Mouse (Mus musculus) right cerebral cortex, postnatal 14 days (tissue): ENCODE data around the gene Cacna2d3.

Source experiments
- DNase-seq: peaks from one replicate; pipeline ENCODE4 v3.0.0; 2022

Cacna2d3 gene

DNA sequence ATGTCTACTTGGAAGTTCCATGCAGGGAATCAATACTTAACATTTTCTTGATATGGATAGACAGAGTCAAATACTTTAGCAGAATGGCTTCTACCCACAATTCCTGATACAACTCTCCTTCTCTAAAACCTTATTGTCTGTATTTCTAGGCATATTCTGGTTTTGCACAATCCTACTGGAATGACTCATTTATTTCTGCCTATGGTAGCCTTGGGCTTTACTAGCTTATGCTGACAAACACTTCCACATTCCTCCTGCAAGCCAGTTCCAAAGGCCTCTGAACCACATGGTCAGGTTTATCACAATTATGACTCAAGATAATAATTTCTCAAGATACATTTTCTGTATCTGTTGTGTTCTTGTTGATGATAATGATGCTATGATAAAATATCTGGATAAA, 336.2 kb downstream of the Cacna2d3 start:
- DNase-seq, result no peak

GRCm38 (mm10) chr14:29382786-29383185, 338.9 kb downstream of the Cacna2d3 start:
- no peak for DNase-seq

DNA sequence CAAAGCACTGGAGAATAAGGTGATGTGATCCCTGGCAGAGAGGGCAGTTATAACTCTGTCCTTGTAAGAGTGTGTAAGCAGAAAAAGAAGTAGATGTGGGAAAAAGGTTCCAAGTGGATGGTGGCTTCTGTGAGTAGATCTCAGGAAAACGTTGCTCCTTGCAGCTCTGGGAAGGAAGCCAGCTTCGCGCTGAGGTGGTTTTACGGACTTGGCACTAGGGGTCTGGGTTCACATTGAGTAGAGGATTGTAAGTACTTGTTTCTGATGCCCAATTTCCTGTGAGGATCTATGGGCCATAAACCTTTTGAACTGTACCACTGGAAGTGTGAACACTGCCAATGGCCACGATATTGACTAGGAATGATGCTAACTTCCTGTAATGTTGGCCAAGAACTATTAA, 354.8 kb downstream of the Cacna2d3 start:
- no peak for DNase-seq

DNA sequence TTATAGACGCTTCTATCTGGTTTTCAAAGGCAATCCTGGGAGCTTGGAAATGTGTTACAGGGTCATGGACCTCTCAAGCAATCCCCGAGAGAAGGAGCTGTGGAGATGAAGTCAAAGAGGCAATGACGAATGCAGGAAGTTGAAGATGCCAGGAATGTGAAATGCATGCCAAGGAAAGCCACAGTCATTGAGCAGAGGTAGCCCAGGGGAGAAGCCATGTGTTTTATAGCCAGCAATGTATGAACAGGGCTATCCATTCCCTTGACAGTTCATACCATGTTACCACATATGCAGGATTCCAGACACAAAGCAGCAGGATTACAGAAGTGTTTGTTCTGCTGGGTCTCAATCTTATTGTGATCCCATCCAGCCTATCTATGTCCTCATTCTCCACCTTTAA, 359.2 kb downstream of the Cacna2d3 start:
- no peak for DNase-seq

GRCm38 (mm10) chr14:29350627-29351026, 371.0 kb downstream of the Cacna2d3 start:
- no peak for DNase-seq

DNA sequence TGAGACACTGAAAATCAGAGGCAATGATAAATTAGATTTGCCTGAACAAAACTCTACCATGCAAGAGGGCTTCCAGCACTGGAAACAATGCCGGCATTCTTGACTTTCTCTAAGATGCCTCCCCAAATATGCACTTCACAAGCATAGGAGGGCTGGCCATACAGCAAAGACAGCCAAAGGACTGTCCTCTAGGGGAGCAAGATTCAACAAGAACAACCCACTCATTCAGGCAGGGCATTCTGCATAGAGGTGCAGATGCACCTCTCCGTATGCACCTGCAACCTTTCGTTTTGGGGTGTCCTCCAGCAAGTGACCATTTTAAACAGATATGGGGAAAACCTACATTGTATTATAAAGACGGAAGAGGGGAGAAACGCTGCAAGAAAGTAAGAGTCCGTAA, 380.1 kb downstream of the Cacna2d3 start:
- no peak for DNase-seq

- DNase-seq, result no peak
Observed at GRCm38 (mm10) chr14:29340728-29341127, 380.9 kb downstream of the Cacna2d3 start.

DNA sequence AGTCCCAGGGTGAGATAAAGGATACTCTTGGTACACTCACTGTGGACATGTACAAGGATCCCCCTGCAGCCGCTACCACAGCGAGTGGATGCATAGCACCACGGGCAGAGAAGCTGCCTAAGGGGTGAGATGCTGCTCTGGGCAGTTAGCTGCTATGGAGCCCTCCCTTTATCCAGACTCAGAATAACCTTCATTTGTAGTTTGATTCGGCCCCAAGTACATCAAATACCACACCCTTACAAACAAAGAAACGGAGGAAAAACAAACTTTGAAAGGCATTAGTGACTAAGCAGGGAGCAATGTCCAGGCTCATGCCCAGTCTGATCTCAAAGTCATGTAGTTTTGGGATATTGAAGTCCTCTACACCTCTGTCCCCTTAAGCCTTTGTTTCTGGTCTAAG, 386.8 kb downstream of the Cacna2d3 start:
- DNase-seq, result no peak

- no peak for DNase-seq
Observed at GRCm38 (mm10) chr14:29334216-29334615, 387.4 kb downstream of the Cacna2d3 start.

DNA sequence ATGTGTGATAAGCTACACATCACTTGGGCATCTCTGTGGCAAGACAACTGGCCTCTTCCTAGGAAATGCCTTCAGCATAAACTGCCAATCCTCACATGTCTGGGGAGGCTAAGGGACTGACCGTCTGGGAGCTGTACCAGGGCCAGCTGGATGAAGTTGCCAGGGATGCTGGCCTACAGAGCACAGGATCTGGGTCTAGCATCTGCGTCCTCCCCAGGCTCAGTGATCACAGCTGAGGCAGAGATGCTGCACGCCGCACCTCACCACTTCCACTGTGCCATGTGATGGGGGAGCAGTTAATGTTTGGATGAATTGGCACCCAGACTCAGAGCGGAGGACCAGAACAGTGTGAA, 397.3 kb downstream of the Cacna2d3 start:
- no peak for DNase-seq

DNA sequence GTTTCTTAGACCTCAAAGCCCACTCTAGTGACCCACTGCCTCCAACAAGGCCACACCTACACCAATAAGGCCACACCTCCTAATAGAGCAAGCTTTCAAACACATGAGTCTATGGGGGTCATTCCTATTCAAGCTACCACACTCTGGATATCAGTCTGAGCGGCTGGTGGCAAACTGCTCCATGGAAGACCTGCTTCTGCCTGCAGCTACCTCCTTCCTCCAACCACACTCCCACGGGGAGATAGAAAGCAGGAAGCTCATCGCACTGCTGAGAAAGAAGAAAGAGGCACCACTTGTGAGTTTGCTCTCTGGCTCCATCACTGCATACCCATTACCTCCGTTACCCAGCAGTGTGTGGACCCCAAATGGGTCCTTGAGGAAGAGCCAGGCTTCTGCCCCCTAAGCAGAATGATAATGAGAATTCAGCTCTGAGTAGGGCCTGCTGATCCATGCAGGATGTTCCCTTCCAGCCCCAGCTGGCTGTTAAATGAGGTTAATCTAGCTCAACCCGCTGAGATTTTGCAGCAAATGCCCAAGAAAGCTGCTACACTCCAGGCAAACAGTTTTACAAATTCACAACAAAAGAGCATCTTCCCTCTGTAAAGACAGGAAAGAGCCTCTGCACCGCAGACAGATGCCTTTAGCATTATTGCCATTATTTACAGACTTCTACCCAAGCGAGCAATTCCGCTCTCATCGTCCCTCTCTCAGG, 397.8 kb downstream of the Cacna2d3 start:
- no peak for DNase-seq

- no peak for DNase-seq
Observed at GRCm38 (mm10) chr14:29313431-29313830, 408.2 kb downstream of the Cacna2d3 start.

- no peak for DNase-seq
Observed at GRCm38 (mm10) chr14:29305623-29306022, 416.0 kb downstream of the Cacna2d3 start.

- no peak for DNase-seq
Observed at GRCm38 (mm10) chr14:29296185-29296754, 425.4 kb downstream of the Cacna2d3 start.

GRCm38 (mm10) chr14:29278901-29279300, 442.8 kb downstream of the Cacna2d3 start:
- no peak for DNase-seq

- DNase-seq, result no peak
Observed at GRCm38 (mm10) chr14:29278401-29278800, 443.3 kb downstream of the Cacna2d3 start.

DNA sequence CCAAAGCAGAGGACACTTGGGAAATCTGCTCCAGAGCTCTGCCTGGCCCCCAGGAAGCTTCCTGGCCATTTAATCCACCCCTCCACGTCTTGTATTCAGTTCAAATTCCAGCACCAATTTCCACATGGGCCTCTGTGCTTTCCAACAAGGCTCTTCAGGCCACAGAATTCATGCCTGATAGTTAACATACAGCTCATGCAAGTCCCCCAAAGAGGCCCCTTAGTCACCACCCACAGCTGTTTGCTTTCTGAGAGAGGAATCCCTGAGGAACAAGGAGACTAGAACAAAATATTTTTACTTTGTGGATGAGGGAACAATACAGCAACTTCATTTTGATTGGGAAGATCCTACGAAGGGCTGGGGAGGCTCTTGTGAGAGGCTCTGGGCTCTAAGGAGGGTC, 444.0 kb downstream of the Cacna2d3 start:
- no peak for DNase-seq

DNA sequence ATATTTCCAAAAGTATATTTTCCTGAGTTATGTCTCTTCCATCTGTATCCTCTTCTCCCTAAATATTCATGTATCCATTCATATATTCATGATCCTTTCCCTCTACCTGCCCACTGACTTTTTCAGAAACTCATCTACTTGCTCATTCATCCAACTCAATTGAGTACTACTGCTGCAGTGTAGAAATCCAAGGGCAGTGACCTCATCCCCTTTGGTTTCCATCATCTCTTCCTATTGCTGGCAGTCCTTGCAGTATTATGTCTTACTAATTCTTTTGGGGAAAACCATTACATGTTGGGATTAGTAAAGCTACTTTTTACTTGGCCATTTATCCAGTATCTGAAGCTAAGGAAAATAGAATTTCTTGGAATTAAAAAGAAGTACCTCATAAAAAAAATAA, 447.8 kb downstream of the Cacna2d3 start:
- DNase-seq, result no peak

- no peak for DNase-seq
Observed at GRCm38 (mm10) chr14:29270541-29270940, 451.1 kb downstream of the Cacna2d3 start.

DNA sequence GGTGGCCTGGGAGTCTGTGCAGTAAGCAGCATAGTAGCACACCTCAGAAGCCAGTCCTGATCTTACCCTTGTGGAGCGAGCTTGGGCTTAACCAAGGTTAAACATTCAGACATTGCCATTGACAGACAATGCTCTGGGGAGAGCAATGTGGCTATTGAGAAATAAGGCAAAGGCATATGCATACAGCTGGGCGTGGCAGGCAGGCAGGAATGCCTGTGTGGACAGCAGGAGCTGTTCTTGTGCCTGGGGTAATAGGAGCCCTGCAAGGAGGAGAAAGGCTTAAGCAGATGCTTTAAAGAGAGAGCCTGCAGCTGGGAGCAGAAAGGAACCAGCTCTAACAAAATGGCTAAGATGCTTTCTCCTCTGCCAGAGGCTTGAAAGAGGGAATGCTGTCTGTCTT, 451.8 kb downstream of the Cacna2d3 start:
- no peak for DNase-seq

- no peak for DNase-seq
Observed at GRCm38 (mm10) chr14:29268609-29269008, 453.1 kb downstream of the Cacna2d3 start.

- DNase-seq, result no peak
Observed at GRCm38 (mm10) chr14:29267233-29267874, 454.3 kb downstream of the Cacna2d3 start.

DNA sequence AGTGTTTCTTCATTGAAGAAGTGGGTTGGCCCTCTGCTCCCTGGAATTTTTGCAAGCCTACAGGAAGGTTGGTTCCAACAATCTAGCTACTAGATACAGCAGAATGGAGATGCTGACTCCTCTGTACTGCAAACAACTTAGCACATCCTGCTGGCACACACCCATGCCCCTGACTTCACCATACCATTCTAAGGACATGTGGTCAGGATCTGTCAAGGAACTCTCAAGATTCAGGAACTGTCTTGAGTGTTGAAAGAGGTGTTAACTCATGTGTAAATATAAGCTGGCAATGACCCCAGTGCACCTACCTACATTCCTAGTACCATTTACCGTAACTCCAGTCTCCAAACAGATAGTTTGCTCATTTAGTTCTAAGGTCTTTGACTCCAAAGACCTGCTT, 461.0 kb downstream of the Cacna2d3 start:
- no peak for DNase-seq

GRCm38 (mm10) chr14:29243516-29243915, 478.1 kb downstream of the Cacna2d3 start:
- no peak for DNase-seq

- no peak for DNase-seq
Observed at GRCm38 (mm10) chr14:29238446-29238845, 483.2 kb downstream of the Cacna2d3 start.
